Mouse (Mus musculus): ENCODE measurements around the gene Dpyd. TPM values are rescaled to one million over a fixed set of nuclear protein-coding genes. Genes with fewer than 3 reads are reported as not detected.

The Dpyd gene
- polyA plus RNA-seq, 1 experiment from 2014 or later, result 9.1 TPM

GRCm38 (mm10) chr3:118601689-118602640, 40.0 kb downstream of the Dpyd start:
- no peak overlapping the region for H3K4me3 ChIP-seq
- no peak overlapping the region for H3K9ac ChIP-seq
- no peak for ATAC-seq (ENCODE audit: low FRiP score, low read depth)
- H3K27me3 ChIP-seq, result no peaks in the 10 kb centered on the region
- H3K4me2 ChIP-seq (replicated peaks), result no peak overlapping the region
- no peaks in the 10 kb centered on the region for H3K9me3 ChIP-seq
- H3K36me3 ChIP-seq, result no peaks in the 10 kb centered on the region
- no peaks in the 10 kb centered on the region for H3K4me1 ChIP-seq
- no peak overlapping the region for H3K27ac ChIP-seq
- 86% methylated on average over 7 of the region's 7 CpGs for WGBS

- Histone ChIP-seq H3K4me2 (replicated peaks) (no peak overlapping the region), H3K27me3 (no peaks in the 10 kb centered on the region), H3K4me1 (no peaks in the 10 kb centered on the region), H3K4me3 (no peak overlapping the region), H3K36me3 (no peaks in the 10 kb centered on the region), H3K9me3 (no peaks in the 10 kb centered on the region), H3K27ac (no peak overlapping the region), H3K9ac (no peak overlapping the region)
- WGBS, result 66% methylated on average over 4 of the region's 4 CpGs
- no peak for ATAC-seq (ENCODE audit: low FRiP score, low read depth)
These were observed 46.8 kb downstream of the Dpyd start for GRCm38 (mm10) chr3:118608708-118609107.

- no peak overlapping the region for H3K4me3 ChIP-seq
- whole genome bisulfite sequencing, result 58% methylated on average over 9 of the region's 9 CpGs
- no peaks in the 10 kb centered on the region for H3K36me3 ChIP-seq
- H3K27me3 ChIP-seq, result no peaks in the 10 kb centered on the region
- H3K4me2 ChIP-seq (replicated peaks), result no peak overlapping the region
- H3K27ac ChIP-seq, result no peak overlapping the region
- no peak overlapping the region for H3K9ac ChIP-seq
- no peaks in the 10 kb centered on the region for H3K9me3 ChIP-seq
- no peak for ATAC-seq (ENCODE audit: low FRiP score, low read depth)
- H3K4me1 ChIP-seq, result 0 out of 2 replicates have a peak, but pooled peaks cover 4% of the 10 kb centered on the region
These were observed 64.8 kb downstream of the Dpyd start for GRCm38 (mm10) chr3:118626455-118627375.

- Histone ChIP-seq H3K27me3 (no peaks in the 10 kb centered on the region), H3K27ac (no peak overlapping the region), H3K4me2 (replicated peaks) (no peak overlapping the region), H3K9me3 (no peaks in the 10 kb centered on the region), H3K4me1 (0 out of 2 replicates have a peak, but pooled peaks cover 4% of the 10 kb centered on the region), H3K9ac (no peak overlapping the region), H3K36me3 (no peaks in the 10 kb centered on the region), H3K4me3 (no peak overlapping the region)
- no peak for ATAC-seq (ENCODE audit: low FRiP score, low read depth)
- WGBS, result 96% methylated on average over 1 of the region's 1 CpGs
These were observed 67.8 kb downstream of the Dpyd start for GRCm38 (mm10) chr3:118629737-118630136.

GRCm38 (mm10) chr3:118646024-118646570, 84.2 kb downstream of the Dpyd start:
- Histone ChIP-seq H3K9ac (no peak overlapping the region), H3K27ac (no peak overlapping the region), H3K9me3 (no peaks in the 10 kb centered on the region), H3K4me2 (replicated peaks) (no peak overlapping the region), H3K4me3 (no peak overlapping the region), H3K36me3 (no peaks in the 10 kb centered on the region), H3K4me1 (no peaks in the 10 kb centered on the region), H3K27me3 (no peaks in the 10 kb centered on the region)
- no peak for ATAC-seq (ENCODE audit: low FRiP score, low read depth)
- WGBS, result 40% methylated on average over 10 of the region's 10 CpGs

- Histone ChIP-seq H3K4me2 (replicated peaks) (no peak overlapping the region), H3K9me3 (no peaks in the 10 kb centered on the region), H3K36me3 (no peaks in the 10 kb centered on the region), H3K4me1 (peaks cover 7% of the 10 kb centered on the region; the same call in 1 of the 2 replicates), H3K27me3 (no peaks in the 10 kb centered on the region), H3K9ac (no peak overlapping the region), H3K27ac (no peak overlapping the region), H3K4me3 (no peak overlapping the region)
- WGBS, result 31% methylated on average over 5 of the region's 5 CpGs
- ATAC-seq (ENCODE audit: low FRiP score, low read depth), result no peak; the same call in 1 of the 2 replicates
These were observed 102.2 kb downstream of the Dpyd start for GRCm38 (mm10) chr3:118663987-118664692.

- no peaks in the 10 kb centered on the region for H3K9me3 ChIP-seq
- H3K4me2 ChIP-seq (replicated peaks), result peak overlapping the region; percentile 46
- 24% methylated on average over 10 of the region's 10 CpGs for WGBS
- H3K36me3 ChIP-seq, result no peaks in the 10 kb centered on the region
- no peak overlapping the region for H3K27ac ChIP-seq
- H3K4me3 ChIP-seq, result 0 out of 2 replicates have a peak overlapping the region, but pooled peaks have one; percentile 5
- no peaks in the 10 kb centered on the region for H3K27me3 ChIP-seq
- H3K9ac ChIP-seq, result no peak overlapping the region
- peak; percentile 59; the same call in 1 of the 2 replicates for ATAC-seq (ENCODE audit: low FRiP score, low read depth)
- H3K4me1 ChIP-seq, result 0 out of 2 replicates have a peak, but pooled peaks cover 5% of the 10 kb centered on the region
These were observed 112.3 kb downstream of the Dpyd start for GRCm38 (mm10) chr3:118674121-118674745.

GRCm38 (mm10) chr3:118675441-118675840, 113.5 kb downstream of the Dpyd start:
- ATAC-seq (ENCODE audit: low FRiP score, low read depth), result no peak
- WGBS, result 14% methylated on average over 1 of the region's 1 CpGs
- H3K27ac ChIP-seq, result no peak overlapping the region
- no peaks in the 10 kb centered on the region for H3K9me3 ChIP-seq
- H3K4me2 ChIP-seq (replicated peaks), result no peak overlapping the region
- H3K9ac ChIP-seq, result no peak overlapping the region
- H3K4me1 ChIP-seq, result 0 out of 2 replicates have a peak, but pooled peaks cover 5% of the 10 kb centered on the region
- H3K4me3 ChIP-seq, result no peak overlapping the region
- H3K27me3 ChIP-seq, result no peaks in the 10 kb centered on the region
- no peaks in the 10 kb centered on the region for H3K36me3 ChIP-seq

GRCm38 (mm10) chr3:118676052-118676777, 114.3 kb downstream of the Dpyd start:
- Histone ChIP-seq H3K27me3 (no peaks in the 10 kb centered on the region), H3K9ac (no peak overlapping the region), H3K9me3 (no peaks in the 10 kb centered on the region), H3K4me2 (replicated peaks) (no peak overlapping the region), H3K27ac (no peak overlapping the region), H3K4me3 (no peak overlapping the region), H3K4me1 (0 out of 2 replicates have a peak, but pooled peaks cover 5% of the 10 kb centered on the region), H3K36me3 (no peaks in the 10 kb centered on the region)
- WGBS, result 49% methylated on average over 7 of the region's 7 CpGs
- no peak for ATAC-seq (ENCODE audit: low FRiP score, low read depth)

- no peak for ATAC-seq (ENCODE audit: low FRiP score, low read depth)
- WGBS, result 49% methylated on average over 4 of the region's 4 CpGs
- H3K27me3 ChIP-seq, result no peaks in the 10 kb centered on the region
- H3K4me1 ChIP-seq, result no peaks in the 10 kb centered on the region
- no peak overlapping the region for H3K4me2 ChIP-seq (replicated peaks)
- H3K9me3 ChIP-seq, result no peaks in the 10 kb centered on the region
- no peak overlapping the region for H3K4me3 ChIP-seq
- H3K9ac ChIP-seq, result no peak overlapping the region
- H3K36me3 ChIP-seq, result no peaks in the 10 kb centered on the region
- H3K27ac ChIP-seq, result no peak overlapping the region
These were observed 118.9 kb downstream of the Dpyd start for GRCm38 (mm10) chr3:118680803-118681202.
